Comparison of ENCODE assay signal across 10 mouse cellular contexts in genomic region chr2:170864043-170864442, GRCm38 (mm10).
A peak's percentile ranks its signal among the peaks of the same experiment; 100 is the strongest.
DNase-seq lines count a peak whose midpoint lies in the region; ATAC-seq and TF ChIP-seq lines count a peak whose summit lies in the region.
"Had no signal": no experiment of that assay in that cellular context is flagged by ENCODE, and none has a peak within 500 bp of the region (broad histone marks: within the 10 kb centered on the region; RNA-seq: fewer than 3 reads in every experiment).

No protein-coding gene starts in this region.

- no peaks in the 10 kb centered on the region for H3K36me3 ChIP-seq in kidney, embryonic 15.5 days
- no peaks in the 10 kb centered on the region for H3K36me3 ChIP-seq in lung, postnatal 0 days (ENCODE audit: insufficient read depth, low read length)
- H3K36me3 ChIP-seq: limb, embryonic 13.5 days had no signal

- H3K27me3 ChIP-seq in kidney, embryonic 15.5 days = 0 out of 2 replicates have a peak, but pooled peaks cover 5% of the 10 kb centered on the region
- H3K27me3 ChIP-seq in lung, postnatal 0 days (replicated peaks; ENCODE audit: insufficient read depth, low read length) = no peaks in the 10 kb centered on the region
- H3K27me3 ChIP-seq: limb, embryonic 13.5 days had no signal

- no peak for TF ChIP-seq EP300 in lung, postnatal 0 days (IDR thresholded peaks at IDR 0.05)

- no peak overlapping the region for H3K4me2 ChIP-seq in kidney, embryonic 15.5 days
- no peak overlapping the region for H3K4me2 ChIP-seq in lung, postnatal 0 days (replicated peaks; ENCODE audit: low read depth, low read length)
- H3K4me2 ChIP-seq: limb, embryonic 13.5 days had no signal

- no peak for ATAC-seq in kidney, embryonic 15.5 days (replicated peaks; ENCODE audit: low FRiP score)
- ATAC-seq in lung, postnatal 0 days = no peak
- peak; percentile 52 for ATAC-seq in granulocyte monocyte progenitor cell, adult 5-6 weeks (replicated peaks; ENCODE audit: poor library complexity, severe bottlenecking)

- no peak overlapping the region for H3K27ac ChIP-seq in kidney, embryonic 15.5 days
- no peak overlapping the region for H3K27ac ChIP-seq in lung, postnatal 0 days (ENCODE audit: low read length)
- H3K27ac ChIP-seq: limb, embryonic 13.5 days had no signal

- no peaks in the 10 kb centered on the region for H3K4me1 ChIP-seq in kidney, embryonic 15.5 days
- no peaks in the 10 kb centered on the region for H3K4me1 ChIP-seq in lung, postnatal 0 days (ENCODE audit: insufficient read depth, low read depth, low read length)
- H3K4me1 ChIP-seq: limb, embryonic 13.5 days had no signal

- TF ChIP-seq CTCF in lung, postnatal 0 days (IDR thresholded peaks at IDR 0.05) = peak; percentile 48

- H3K4me3 ChIP-seq in kidney, embryonic 15.5 days (replicated peaks) = no peak overlapping the region
- H3K4me3 ChIP-seq in lung, postnatal 0 days (ENCODE audit: low read depth, low read length) = no peak overlapping the region
- H3K4me3 ChIP-seq: limb, embryonic 13.5 days; myocyte had no signal

- H3K9me3 ChIP-seq in kidney, embryonic 15.5 days (replicated peaks) = no peaks in the 10 kb centered on the region
- no peaks in the 10 kb centered on the region for H3K9me3 ChIP-seq in lung, postnatal 0 days (ENCODE audit: low read length)
- H3K9me3 ChIP-seq: limb, embryonic 13.5 days had no signal

- H3K9ac ChIP-seq in kidney, embryonic 15.5 days = no peak overlapping the region
- H3K9ac ChIP-seq in lung, postnatal 0 days (replicated peaks; ENCODE audit: low read depth) = no peak overlapping the region
- H3K9ac ChIP-seq: limb, embryonic 13.5 days had no signal

- 81% methylated on average over 5 of the region's 5 CpGs for WGBS in kidney, embryonic 15.5 days
- WGBS in lung, postnatal 0 days = 84% methylated on average over 5 of the region's 5 CpGs

- DNase-seq in adrenal gland, postnatal 14 days = peak; percentile 14
- no peak for DNase-seq in adrenal gland, postnatal 36 days
- DNase-seq in kidney, adult 9 months = peak; percentile 13
- no peak for DNase-seq in lung, postnatal 0 days (ENCODE audit: low spot score)
- DNase-seq in lung, postnatal 25 days (ENCODE audit: low spot score) = no peak
- DNase-seq in heart, postnatal 4 days = no peak

Comparison
In these comparisons a context has a peak if more than half of its experiments do, and no peak if none do; other contexts are left out.
1. DNase-seq: peak in adrenal gland, postnatal 14 days (single experiment) and kidney, adult 9 months (single experiment); none in adrenal gland, postnatal 36 days (0 of 2), lung, postnatal 0 days (single experiment), lung, postnatal 25 days (single experiment) and heart, postnatal 4 days (single experiment).